Mouse (Mus musculus) cerebellum, adult 9-10 months (tissue): ENCODE measurements at regions not wholly inside any gene's neighbourhood (a gene's known extent, or its start where the extent isn't known, plus 50 kb on each side); places are given as distances from the start of the nearest gene placed in this dataset.
"Not testable (repeated sequence)": the region's sequence is repeated elsewhere in the genome, so short reads cannot be mapped to it uniquely, and the experiment has no call there.

ENCODE experiments used
- DNase-seq: peaks from one replicate; pipeline ENCODE4 v3.0.0; 2022

GRCm38 (mm10) chr1:83970641-83971285 lies 393.2 kb downstream of the Pid1 start:
- no peak for DNase-seq

GRCm38 (mm10) chr1:83964631-83965030 lies 399.3 kb downstream of the Pid1 start:
- DNase-seq = not testable (repeated sequence)

- DNase-seq = no peak
These were observed 402.2 kb downstream of the Pid1 start for GRCm38 (mm10) chr1:83961761-83962160.

- DNase-seq = no peak
These were observed 404.2 kb downstream of the Pid1 start for GRCm38 (mm10) chr1:83959756-83960155.

GRCm38 (mm10) chr1:83922900-83923299 lies 441.1 kb downstream of the Pid1 start:
- DNase-seq = no peak

GRCm38 (mm10) chr1:83915454-83915853 lies 448.5 kb downstream of the Pid1 start:
- DNase-seq = no peak

GRCm38 (mm10) chr1:83907347-83907746 lies 456.6 kb downstream of the Pid1 start:
- DNase-seq = no peak

- no peak for DNase-seq
These were observed 457.1 kb downstream of the Pid1 start for GRCm38 (mm10) chr1:83906906-83907305.

- no peak for DNase-seq
These were observed 463.8 kb downstream of the Pid1 start for GRCm38 (mm10) chr1:83900135-83900534.

GRCm38 (mm10) chr1:83896650-83897049 lies 467.3 kb downstream of the Pid1 start:
- DNase-seq = no peak

- no peak for DNase-seq
These were observed 471.1 kb upstream of the Sphkap start for GRCm38 (mm10) chr1:83879109-83879399.

GRCm38 (mm10) chr1:83878330-83879108 lies 470.5 kb upstream of the Sphkap start:
- DNase-seq = no peak

- no peak for DNase-seq
These were observed 463.0 kb upstream of the Sphkap start for GRCm38 (mm10) chr1:83870853-83871567.

- DNase-seq = no peak
These were observed 461.0 kb upstream of the Sphkap start for GRCm38 (mm10) chr1:83869046-83869445.

GRCm38 (mm10) chr1:83862541-83862940 lies 454.5 kb upstream of the Sphkap start:
- no peak for DNase-seq

GRCm38 (mm10) chr1:83862128-83862527 lies 454.1 kb upstream of the Sphkap start:
- DNase-seq = no peak

GRCm38 (mm10) chr1:83859732-83860424 lies 451.9 kb upstream of the Sphkap start:
- DNase-seq = no peak

- DNase-seq = no peak
These were observed 446.0 kb upstream of the Sphkap start for GRCm38 (mm10) chr1:83853996-83854395.

GRCm38 (mm10) chr1:83851081-83851480 lies 443.1 kb upstream of the Sphkap start:
- DNase-seq = no peak

GRCm38 (mm10) chr1:83848414-83848813 lies 440.4 kb upstream of the Sphkap start:
- no peak for DNase-seq

GRCm38 (mm10) chr1:83847992-83848391 lies 440.0 kb upstream of the Sphkap start:
- DNase-seq = no peak

- DNase-seq = peak; percentile 22
These were observed 436.9 kb upstream of the Sphkap start for GRCm38 (mm10) chr1:83844827-83845379.

GRCm38 (mm10) chr1:83835965-83836364 lies 428.0 kb upstream of the Sphkap start:
- DNase-seq = no peak
